Mouse (Mus musculus) lung, adult 2 months (tissue): ENCODE measurements around the gene Gm10134.

ENCODE experiments used
- CTCF ChIP-seq: fragments of 200-500 bp; IDR thresholded peaks from 2 replicates; pipeline ENCODE4 v1.5.1; 2011; ENCODE audit warnings: mild to moderate bottlenecking, low read length, control low read depth; ENCODE audit not compliant: insufficient read depth
- POLR2A ChIP-seq: fragments of 200-500 bp; IDR thresholded peaks from 2 replicates; pipeline ENCODE4 v1.6.1; 2011; ENCODE audit warnings: low read depth, mild to moderate bottlenecking, control low read depth, low read length, borderline replicate concordance; ENCODE audit errors: extremely low read depth

- TF ChIP-seq POLR2A (no peak), CTCF (no peak)
Measured at GRCm38 (mm10) chr2:28537634-28537920, 31.7 kb downstream of the Gm10134 start.
